Mouse (Mus musculus) olfactory bulb, adult 2 months (tissue): Measurements from ENCODE around the gene St6galnac1.

ENCODE experiments used
- CTCF ChIP-seq: fragments of 200-500 bp; IDR thresholded peaks from 2 replicates; pipeline ENCODE4 v1.5.1; 2012; ENCODE audit warnings: low read depth, mild to moderate bottlenecking, low read length, moderate library complexity; ENCODE audit not compliant: insufficient read depth
- POLR2A ChIP-seq: fragments of 200-500 bp; IDR thresholded peaks from 2 replicates; pipeline ENCODE4 v1.6.1; 2012; ENCODE audit warnings: mild to moderate bottlenecking, low read depth, low read length, moderate library complexity; ENCODE audit not compliant: insufficient read depth

GRCm38 (mm10) chr11:116807526-116807925 lies 32.2 kb upstream of the St6galnac1 start:
- no peak for TF ChIP-seq CTCF
- no peak for TF ChIP-seq POLR2A
